Mouse (Mus musculus): ENCODE measurements at regions not wholly inside any gene's neighbourhood (a gene's known extent, or its start where the extent isn't known, plus 50 kb on each side); places are given as distances from the start of the nearest gene placed in this dataset.

DNA sequence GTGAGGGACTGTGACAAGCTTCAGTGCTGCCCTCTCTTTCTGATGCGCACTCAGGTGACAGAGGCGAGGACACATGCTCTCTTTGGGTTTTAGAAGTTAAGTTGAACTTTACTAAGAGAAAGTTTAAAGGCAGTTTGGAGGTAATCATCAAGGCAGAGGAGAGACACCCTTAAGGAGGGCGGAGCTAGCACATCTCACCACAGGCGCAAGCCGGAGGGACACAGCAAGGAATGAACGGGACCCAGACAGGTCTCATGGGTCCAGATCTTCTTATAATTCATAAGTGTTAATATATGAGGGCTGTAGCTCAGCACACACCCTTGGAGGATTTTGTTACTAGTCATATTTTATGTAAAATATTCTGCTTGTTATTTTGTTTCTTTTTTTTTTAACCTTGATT is 518.8 kb upstream of the Adgrl2 start:
- TF ChIP-seq CTCF (IDR thresholded peaks at IDR 0.05; ENCODE audit: low read depth) (no peak), EP300 (optimal IDR thresholded peaks at IDR 0.05) (no peak)
